Mouse (Mus musculus): Measurements from ENCODE around the gene Cacng5.

DNA sequence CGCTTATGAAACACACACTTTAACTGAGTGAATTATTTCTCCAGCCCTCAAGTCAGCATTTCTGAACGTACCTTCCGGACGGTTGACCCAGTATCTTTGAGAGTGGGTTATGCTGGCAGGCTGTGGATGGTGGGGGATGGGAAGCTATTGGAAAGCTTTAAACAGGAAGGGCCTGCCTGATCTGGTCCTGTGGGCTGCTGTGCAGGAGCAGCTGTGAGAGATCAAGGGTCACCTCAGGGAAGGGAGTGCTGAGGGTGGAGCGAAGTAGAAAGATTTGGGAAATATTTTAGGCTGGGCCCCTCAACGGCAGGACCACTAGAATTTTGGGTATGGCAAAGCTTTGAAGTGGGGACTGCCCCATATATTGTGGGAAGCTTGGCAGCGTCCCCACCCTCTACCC, 16.9 kb upstream of the Cacng5 start:
- no peak for TF ChIP-seq CTCF (IDR thresholded peaks at IDR 0.05; ENCODE audit: insufficient read depth, low read depth, low read length)
- TF ChIP-seq POLR2A (IDR thresholded peaks at IDR 0.05; ENCODE audit: insufficient read depth, low read depth, low read length): no peak
